Comparison of ENCODE assay signal across 9 mouse cellular contexts in genomic region chr6:84736942-84737341, GRCm38 (mm10).
DNase-seq lines count a peak whose midpoint lies in the region; ATAC-seq and TF ChIP-seq lines count a peak whose summit lies in the region.
"Had no signal": no experiment of that assay in that cellular context is flagged by ENCODE, and none has a peak within 500 bp of the region (broad histone marks: within the 10 kb centered on the region; RNA-seq: fewer than 3 reads in every experiment).

No protein-coding gene starts in this region.

- DNase-seq in heart, adult 2 months: peak; percentile 35 to 45
- peak; percentile 56 for DNase-seq in CH12.LX (ENCODE audit: extremely low read depth)
- peak; percentile 64 for DNase-seq in adrenal gland, postnatal 14 days
- peak; percentile 35 for DNase-seq in forelimb bud, embryonic 11.5 days (ENCODE audit: low read depth, low spot score)
- peak; percentile 21 for DNase-seq in layer of hippocampus, adult 9-10 months (ENCODE audit: low spot score)

- no peaks in the 10 kb centered on the region for H3K4me1 ChIP-seq in heart, adult 2 months (ENCODE audit: control insufficient read depth, insufficient read depth, low read length)
- no peaks in the 10 kb centered on the region for H3K4me1 ChIP-seq in heart, embryonic 11.5 days (ENCODE audit: control insufficient read depth, insufficient read depth, low read length)
- H3K4me1 ChIP-seq in CH12.LX (ENCODE audit: control insufficient read depth in 1 of 2, insufficient read depth in 2 of 2): peaks cover 0 to 7% of the 10 kb centered on the region in 2 experiments; a peak in 2 of 4 replicates
- H3K4me1 ChIP-seq: neural tube, embryonic 13.5 days had no signal

- no peak for TF ChIP-seq POLR2A in heart, adult 2 months (IDR thresholded peaks at IDR 0.05; ENCODE audit: insufficient read depth, low read depth, low read length)
- no peak for TF ChIP-seq POLR2A in CH12.LX (IDR thresholded peaks at IDR 0.05; ENCODE audit: low read depth, low read length)

- no peak overlapping the region for H3K27ac ChIP-seq in heart, adult 2 months
- H3K27ac ChIP-seq in heart, embryonic 11.5 days (ENCODE audit: low read depth, low read length): no peak overlapping the region
- no peak overlapping the region for H3K27ac ChIP-seq in CH12.LX (ENCODE audit: insufficient read depth, low read depth)
- H3K27ac ChIP-seq: neural tube, embryonic 13.5 days had no signal

- no peak for ATAC-seq in heart, embryonic 11.5 days (replicated peaks; ENCODE audit: insufficient number of reproducible peaks, low FRiP score, low TSS enrichment)
- peak; percentile 69; the same call in 1 of the 2 replicates for ATAC-seq in neutrophil, adult 5-6 weeks (ENCODE audit: extremely low read depth, insufficient number of reproducible peaks, low FRiP score, poor library complexity, severe bottlenecking)
- no peak for ATAC-seq in activated CD4-positive, CD25-positive, alpha-beta regulatory T cell, adult 4 months

- no peak overlapping the region for H3K4me2 ChIP-seq in heart, embryonic 11.5 days
- no peak overlapping the region for H3K4me2 ChIP-seq in CH12.LX (ENCODE audit: insufficient read depth, low read depth, poor library complexity, severe bottlenecking)
- H3K4me2 ChIP-seq: neural tube, embryonic 13.5 days had no signal

- intact Hi-C loops in heart, adult 2 months (cut with DNase I): loop anchor here (10.0 kb wide), 1 partner anchor 92 kb away; no protein-coding TSS in a partner anchor

- H3K36me3 ChIP-seq in heart, adult 2 months (ENCODE audit: control insufficient read depth, insufficient read depth, low read length): no peaks in the 10 kb centered on the region
- no peaks in the 10 kb centered on the region for H3K36me3 ChIP-seq in heart, embryonic 11.5 days (ENCODE audit: control insufficient read depth, insufficient read depth, low read length)
- H3K36me3 ChIP-seq in CH12.LX (replicated peaks in 1 of 2; ENCODE audit: control insufficient read depth in 1 of 2, insufficient read depth in 1 of 2, low read length in 1 of 2): no peaks in the 10 kb centered on the region
- H3K36me3 ChIP-seq: neural tube, embryonic 13.5 days had no signal

- dilution Hi-C loops in CH12.LX (cut with MboI; ENCODE audit: extremely low pct_ligation_motif_present, extremely low pct_unique_long_range_greater_than_20kb, low sequenced_read_pairs): no loop called here

- H3K9me3 ChIP-seq in heart, embryonic 11.5 days (replicated peaks; ENCODE audit: control insufficient read depth, low read length): no peaks in the 10 kb centered on the region
- H3K9me3 ChIP-seq in CH12.LX (replicated peaks; ENCODE audit: low read length): no peaks in the 10 kb centered on the region
- H3K9me3 ChIP-seq: neural tube, embryonic 13.5 days had no signal

- H3K4me3 ChIP-seq in heart, adult 2 months: no peak overlapping the region
- H3K4me3 ChIP-seq in heart, embryonic 11.5 days (ENCODE audit: low read depth, low read length): no peak overlapping the region
- no peak overlapping the region for H3K4me3 ChIP-seq in CH12.LX (replicated peaks in 1 of 3; ENCODE audit: low read depth in 2 of 3, low read length in 2 of 3, poor library complexity in 1 of 3)
- H3K4me3 ChIP-seq: neural tube, embryonic 13.5 days had no signal

- 60% methylated on average over 3 of the region's 3 CpGs for WGBS in heart, adult 2 months
- whole genome bisulfite sequencing in heart, embryonic 11.5 days (ENCODE audit: insufficient replicate concordance): 42% methylated on average over 3 of the region's 3 CpGs

- no peaks in the 10 kb centered on the region for H3K79me2 ChIP-seq in heart, adult 2 months (replicated peaks; ENCODE audit: control insufficient read depth, insufficient read depth, low read length)
- H3K79me2 ChIP-seq in CH12.LX (replicated peaks; ENCODE audit: control insufficient read depth, extremely low read depth, insufficient read depth, poor library complexity, severe bottlenecking): no peaks in the 10 kb centered on the region

- TF ChIP-seq RAD21 in CH12.LX (IDR thresholded peaks at IDR 0.05; ENCODE audit: low read depth, low read length): peak; percentile 42

- no peak overlapping the region for H3K9ac ChIP-seq in heart, adult 2 months (ENCODE audit: low read depth, low read length)
- H3K9ac ChIP-seq in heart, embryonic 11.5 days (ENCODE audit: low read depth, low read length): no peak overlapping the region
- H3K9ac ChIP-seq in CH12.LX (ENCODE audit: insufficient read depth, low read depth): no peak overlapping the region
- H3K9ac ChIP-seq: neural tube, embryonic 13.5 days had no signal

- no peaks in the 10 kb centered on the region for H3K27me3 ChIP-seq in heart, adult 2 months (ENCODE audit: control insufficient read depth, insufficient read depth, low read length)
- H3K27me3 ChIP-seq in heart, embryonic 11.5 days (ENCODE audit: control insufficient read depth, insufficient read depth, low read length): no peaks in the 10 kb centered on the region
- H3K27me3 ChIP-seq in CH12.LX (replicated peaks): no peaks in the 10 kb centered on the region
- H3K27me3 ChIP-seq: neural tube, embryonic 13.5 days had no signal

- peak; percentile 80 for TF ChIP-seq CTCF in heart, adult 2 months (IDR thresholded peaks at IDR 0.05)
- peak; percentile 71 to 77 for TF ChIP-seq CTCF in CH12.LX (conservative IDR thresholded peaks at IDR 0.05 in 1 of 2, IDR thresholded peaks at IDR 0.05 in 1 of 2; ENCODE audit: low read depth in 2 of 2, low read length in 2 of 2)

- no peak for TF ChIP-seq EP300 in heart, adult 2 months (IDR thresholded peaks at IDR 0.05; ENCODE audit: insufficient read depth, low read depth, low read length)
- no peak for TF ChIP-seq EP300 in CH12.LX (IDR thresholded peaks at IDR 0.05; ENCODE audit: low read length)

- in situ Hi-C loops in CH12.LX (cut with MboI; ENCODE audit: low pct_ligation_motif_present, low pct_unique_long_range_greater_than_20kb, low sequenced_read_pairs): no loop called here

TF ChIP-seq in CH12.LX, 34 proteins besides CTCF, POLR2A, EP300 and RAD21:
- TF ChIP-seq SMC3 (IDR thresholded peaks at IDR 0.05; ENCODE audit: low read depth, low read length) (peak; percentile 66), MAZ (IDR thresholded peaks at IDR 0.05; ENCODE audit: low read depth, low read length) (no peak)
TF ChIP-seq in CH12.LX: peak in this region for 1.
